Mouse (Mus musculus) macrophage (primary cell): ENCODE data around the gene Pde10a. TPM values are rescaled to one million over a fixed set of nuclear protein-coding genes. Genes with fewer than 3 reads are reported as not detected.
"Not testable (repeated sequence)": the region's sequence is repeated elsewhere in the genome, so short reads cannot be mapped to it uniquely, and the experiment has no call there.

Experiments used
- H3K27ac ChIP-seq: fragments of 350-480 bp; formaldehyde crosslinking; 2 replicates; pipeline ENCODE4 v1.9.0; 2021
- H3K36me3 ChIP-seq: fragments of 350-480 bp; formaldehyde crosslinking; 2 replicates; pipeline ENCODE4 v1.9.0; 2021; ENCODE audit errors: inconsistent target
- H3K4me3 ChIP-seq: fragments of 350-480 bp; formaldehyde crosslinking; 2 replicates; pipeline ENCODE4 v1.9.0; 2021; ENCODE audit errors: inconsistent target
- H3K79me2 ChIP-seq: fragments of 350-480 bp; formaldehyde crosslinking; 2 replicates; pipeline ENCODE4 v1.9.0; 2021; ENCODE audit errors: inconsistent target
- WGBS: methylation state at CpG from one replicate; pipeline ENCODE4 v1.1.7; 2026; ENCODE audit warnings: inconsistent platforms; ENCODE audit not compliant: missing documents; 5-methylcytosine and 5-hydroxymethylcytosine counted together
- polyA plus RNA-seq: library from polyadenylated mRNA; stranded (reverse); fragments of 250-400 nt; gene quantifications from 3 replicates; pipeline ENCODE4 v1.2.4, GENCODE M21; 2018; ENCODE audit warnings: inconsistent platforms

The Pde10a gene
- polyA plus RNA-seq, 1 experiment from 2014 or later, result 0.27 TPM

GRCm38 (mm10) chr17:8688096-8688495 is 162.9 kb downstream of the Pde10a start:
- no peak overlapping the region for H3K4me3 ChIP-seq
- WGBS, result 59% methylated on average over 3 of the region's 3 CpGs
- H3K36me3 ChIP-seq, result no peaks in the 10 kb centered on the region
- H3K79me2 ChIP-seq, result no peaks in the 10 kb centered on the region
- no peak overlapping the region for H3K27ac ChIP-seq

GRCm38 (mm10) chr17:8698265-8698664 is 173.1 kb downstream of the Pde10a start:
- WGBS, result no CpG with 5 or more reads among the region's 1 CpGs

GRCm38 (mm10) chr17:8698793-8699192 is 173.6 kb downstream of the Pde10a start:
- no peak overlapping the region for H3K27ac ChIP-seq
- WGBS, result 79% methylated on average over 3 of the region's 3 CpGs
- H3K36me3 ChIP-seq, result no peaks in the 10 kb centered on the region
- H3K79me2 ChIP-seq, result no peaks in the 10 kb centered on the region
- H3K4me3 ChIP-seq, result no peak overlapping the region

More at GRCm38 (mm10) chr17:8698265-8698664, 173.1 kb downstream of the Pde10a start:
- Histone ChIP-seq H3K36me3 (no peaks in the 10 kb centered on the region), H3K27ac (no peak overlapping the region), H3K4me3 (no peak overlapping the region), H3K79me2 (no peaks in the 10 kb centered on the region)

GRCm38 (mm10) chr17:8701096-8701495 is 175.9 kb downstream of the Pde10a start:
- Histone ChIP-seq H3K4me3 (no peak overlapping the region), H3K27ac (no peak overlapping the region), H3K36me3 (no peaks in the 10 kb centered on the region), H3K79me2 (no peaks in the 10 kb centered on the region)
- 87% methylated on average over 7 of the region's 7 CpGs for WGBS

- H3K36me3 ChIP-seq, result no peaks in the 10 kb centered on the region
- no peak overlapping the region for H3K27ac ChIP-seq
- no peak overlapping the region for H3K4me3 ChIP-seq
- H3K79me2 ChIP-seq, result no peaks in the 10 kb centered on the region
- 74% methylated on average over 5 of the region's 5 CpGs for WGBS
Measured at GRCm38 (mm10) chr17:8702503-8702902, 177.3 kb downstream of the Pde10a start.

GRCm38 (mm10) chr17:8708006-8708405 is 182.8 kb downstream of the Pde10a start:
- Histone ChIP-seq H3K27ac (no peak overlapping the region), H3K79me2 (no peaks in the 10 kb centered on the region), H3K36me3 (no peaks in the 10 kb centered on the region), H3K4me3 (no peak overlapping the region)

GRCm38 (mm10) chr17:8712734-8713133 is 187.6 kb downstream of the Pde10a start:
- H3K79me2 ChIP-seq, H3K4me3 ChIP-seq, H3K36me3 ChIP-seq, H3K27ac ChIP-seq: not testable (repeated sequence)
- 95% methylated on average over 2 of the region's 2 CpGs for WGBS

GRCm38 (mm10) chr17:8720961-8721360 is 195.8 kb downstream of the Pde10a start:
- no peaks in the 10 kb centered on the region for H3K36me3 ChIP-seq
- H3K79me2 ChIP-seq, result no peaks in the 10 kb centered on the region
- H3K27ac ChIP-seq, result no peak overlapping the region
- 93% methylated on average over 8 of the region's 10 CpGs for WGBS
- no peak overlapping the region for H3K4me3 ChIP-seq

GRCm38 (mm10) chr17:8724464-8724974 is 199.3 kb downstream of the Pde10a start:
- WGBS, result 88% methylated on average over 8 of the region's 8 CpGs
- Histone ChIP-seq H3K36me3 (no peaks in the 10 kb centered on the region), H3K27ac (no peak overlapping the region), H3K4me3 (no peak overlapping the region), H3K79me2 (no peaks in the 10 kb centered on the region)

GRCm38 (mm10) chr17:8728646-8729045 is 203.5 kb downstream of the Pde10a start:
- Histone ChIP-seq H3K4me3 (no peak overlapping the region), H3K79me2 (no peaks in the 10 kb centered on the region), H3K36me3 (no peaks in the 10 kb centered on the region), H3K27ac (no peak overlapping the region)
- 77% methylated on average over 7 of the region's 7 CpGs for WGBS

GRCm38 (mm10) chr17:8729808-8730207 is 204.6 kb downstream of the Pde10a start:
- H3K4me3 ChIP-seq, result no peak overlapping the region
- H3K79me2 ChIP-seq, result no peaks in the 10 kb centered on the region
- H3K36me3 ChIP-seq, result no peaks in the 10 kb centered on the region
- H3K27ac ChIP-seq, result no peak overlapping the region
- WGBS, result 83% methylated on average over 7 of the region's 7 CpGs

GRCm38 (mm10) chr17:8731073-8731472 is 205.9 kb downstream of the Pde10a start:
- Histone ChIP-seq H3K36me3 (no peaks in the 10 kb centered on the region), H3K27ac (no peak overlapping the region), H3K4me3 (no peak overlapping the region), H3K79me2 (no peaks in the 10 kb centered on the region)
- WGBS, result 77% methylated on average over 6 of the region's 6 CpGs

- Histone ChIP-seq H3K79me2 (no peaks in the 10 kb centered on the region), H3K27ac (no peak overlapping the region)
- 85% methylated on average over 6 of the region's 6 CpGs for WGBS
Measured at GRCm38 (mm10) chr17:8736259-8736658, 211.1 kb downstream of the Pde10a start.

GRCm38 (mm10) chr17:8742772-8743171 is 217.6 kb downstream of the Pde10a start:
- no peaks in the 10 kb centered on the region for H3K36me3 ChIP-seq
- H3K4me3 ChIP-seq, result no peak overlapping the region
- 95% methylated on average over 3 of the region's 3 CpGs for WGBS
- no peak overlapping the region for H3K27ac ChIP-seq
- no peaks in the 10 kb centered on the region for H3K79me2 ChIP-seq

More at GRCm38 (mm10) chr17:8736259-8736658, 211.1 kb downstream of the Pde10a start:
- H3K36me3 ChIP-seq, result no peaks in the 10 kb centered on the region
- H3K4me3 ChIP-seq, result no peak overlapping the region

- Histone ChIP-seq H3K27ac (no peak overlapping the region), H3K4me3 (no peak overlapping the region), H3K36me3 (no peaks in the 10 kb centered on the region), H3K79me2 (no peaks in the 10 kb centered on the region)
- 83% methylated on average over 1 of the region's 1 CpGs for WGBS
Measured at GRCm38 (mm10) chr17:8745334-8745733, 220.2 kb downstream of the Pde10a start.

- 43% methylated on average over 4 of the region's 4 CpGs for WGBS
- Histone ChIP-seq H3K79me2 (no peaks in the 10 kb centered on the region), H3K4me3 (no peak overlapping the region), H3K27ac (no peak overlapping the region), H3K36me3 (no peaks in the 10 kb centered on the region)
Measured at GRCm38 (mm10) chr17:8749426-8749825, 224.3 kb downstream of the Pde10a start.
